Mouse (Mus musculus): ENCODE measurements at regions not wholly inside any gene's neighbourhood (a gene's known extent, or its start where the extent isn't known, plus 50 kb on each side); places are given as distances from the start of the nearest gene placed in this dataset.

GRCm38 (mm10) chr17:47317651-47318050, 51.0 kb upstream of the Mrps10 start:
- TF ChIP-seq GATA4 (IDR thresholded peaks at IDR 0.05; ENCODE audit: insufficient replicate concordance, low read length) = no peak

- no peak for TF ChIP-seq GATA4 (IDR thresholded peaks at IDR 0.05; ENCODE audit: insufficient replicate concordance, low read length)
These were observed 55.5 kb upstream of the Mrps10 start for GRCm38 (mm10) chr17:47313162-47313561.

GRCm38 (mm10) chr17:47311272-47311671, 57.4 kb upstream of the Mrps10 start:
- TF ChIP-seq GATA4 (IDR thresholded peaks at IDR 0.05; ENCODE audit: insufficient replicate concordance, low read length) = no peak

- no peak for TF ChIP-seq GATA4 (IDR thresholded peaks at IDR 0.05; ENCODE audit: insufficient replicate concordance, low read length)
These were observed 62.5 kb upstream of the Mrps10 start for GRCm38 (mm10) chr17:47306027-47306761.

GRCm38 (mm10) chr17:47304463-47305199, 64.1 kb upstream of the Mrps10 start:
- no peak for TF ChIP-seq GATA4 (IDR thresholded peaks at IDR 0.05; ENCODE audit: insufficient replicate concordance, low read length)

GRCm38 (mm10) chr17:47303600-47303999, 65.1 kb upstream of the Mrps10 start:
- no peak for TF ChIP-seq GATA4 (IDR thresholded peaks at IDR 0.05; ENCODE audit: insufficient replicate concordance, low read length)

GRCm38 (mm10) chr17:47298396-47298919, 70.2 kb upstream of the Mrps10 start:
- no peak for TF ChIP-seq GATA4 (IDR thresholded peaks at IDR 0.05; ENCODE audit: insufficient replicate concordance, low read length)

GRCm38 (mm10) chr17:47297965-47298364, 70.7 kb upstream of the Mrps10 start:
- no peak for TF ChIP-seq GATA4 (IDR thresholded peaks at IDR 0.05; ENCODE audit: insufficient replicate concordance, low read length)

- no peak for TF ChIP-seq GATA4 (IDR thresholded peaks at IDR 0.05; ENCODE audit: insufficient replicate concordance, low read length)
These were observed 71.8 kb upstream of the Mrps10 start for GRCm38 (mm10) chr17:47296709-47297450.

- TF ChIP-seq GATA4 (IDR thresholded peaks at IDR 0.05; ENCODE audit: insufficient replicate concordance, low read length) = peak; percentile 38; the same call in 1 of the 2 replicates
These were observed 73.2 kb upstream of the Mrps10 start for GRCm38 (mm10) chr17:47295315-47296011.

GRCm38 (mm10) chr17:47294091-47294534, 74.6 kb upstream of the Mrps10 start:
- TF ChIP-seq GATA4 (IDR thresholded peaks at IDR 0.05; ENCODE audit: insufficient replicate concordance, low read length) = no peak

- no peak for TF ChIP-seq GATA4 (IDR thresholded peaks at IDR 0.05; ENCODE audit: insufficient replicate concordance, low read length)
These were observed 75.5 kb upstream of the Mrps10 start for GRCm38 (mm10) chr17:47293178-47293577.

- TF ChIP-seq GATA4 (IDR thresholded peaks at IDR 0.05; ENCODE audit: insufficient replicate concordance, low read length) = no peak
These were observed 77.1 kb upstream of the Mrps10 start for GRCm38 (mm10) chr17:47291558-47291957.

GRCm38 (mm10) chr17:47285616-47286015, 83.1 kb upstream of the Mrps10 start:
- TF ChIP-seq GATA4 (IDR thresholded peaks at IDR 0.05; ENCODE audit: insufficient replicate concordance, low read length) = no peak

GRCm38 (mm10) chr17:47284236-47284635, 84.5 kb upstream of the Mrps10 start:
- TF ChIP-seq GATA4 (IDR thresholded peaks at IDR 0.05; ENCODE audit: insufficient replicate concordance, low read length) = no peak

All from liver, adult (tissue).